Mouse (Mus musculus) right cerebral cortex, postnatal 10 days (tissue): ENCODE results near the gene Iqgap3.

ENCODE experiments used
- DNase-seq, 2 experiments: peaks; one replicate each; pipeline ENCODE4 v3.0.0; 2021; ENCODE audit warnings: low spot score in 2 of 2

The Iqgap3 gene

DNA sequence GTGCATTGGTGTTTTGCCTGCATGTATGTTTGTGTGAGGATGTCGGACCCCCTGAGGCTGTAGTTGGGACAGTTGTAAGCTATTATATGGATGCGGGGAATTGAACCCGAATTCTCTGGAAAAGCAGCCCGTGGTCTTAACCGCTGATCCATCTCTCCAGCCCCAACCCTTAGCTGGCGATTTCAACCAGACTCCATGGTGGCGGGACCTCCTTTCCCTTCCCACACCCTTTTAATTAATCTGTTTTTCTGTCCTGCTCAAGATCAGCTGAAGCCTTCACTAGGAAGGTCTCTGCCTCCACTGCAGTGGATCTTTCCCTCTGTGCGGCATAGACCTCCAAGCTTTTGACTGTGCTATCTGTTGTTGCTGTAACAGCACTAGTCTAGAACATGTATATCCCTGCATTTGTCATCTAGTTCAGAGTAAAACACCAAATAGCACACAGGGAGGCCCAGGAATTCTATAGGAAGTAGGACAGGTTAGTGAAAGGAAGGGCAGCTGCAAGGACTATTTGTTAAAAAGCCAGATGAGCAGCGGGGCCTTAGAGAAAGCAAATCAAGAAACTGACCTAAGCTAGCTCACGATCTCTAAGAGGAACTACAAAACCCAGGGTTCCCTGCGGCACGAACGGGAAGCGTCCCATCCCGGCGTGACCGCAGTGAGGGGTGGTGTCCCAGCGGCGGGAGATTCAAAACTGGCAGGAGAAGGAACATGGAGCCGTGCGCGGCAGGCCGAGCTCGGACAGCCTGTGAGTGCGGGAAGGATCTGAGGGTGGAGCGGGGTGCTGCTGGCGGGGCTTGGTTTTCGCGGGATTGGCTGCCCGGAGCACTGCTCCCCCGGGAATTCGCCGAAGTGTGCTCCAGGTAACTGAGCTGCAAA lies at the start of gene Iqgap3:
TSS of gene Iqgap3 (plus strand) at position 627 of the 879 bp plus-strand sequence.
- peak; percentile 93 to 95 for DNase-seq

DNA sequence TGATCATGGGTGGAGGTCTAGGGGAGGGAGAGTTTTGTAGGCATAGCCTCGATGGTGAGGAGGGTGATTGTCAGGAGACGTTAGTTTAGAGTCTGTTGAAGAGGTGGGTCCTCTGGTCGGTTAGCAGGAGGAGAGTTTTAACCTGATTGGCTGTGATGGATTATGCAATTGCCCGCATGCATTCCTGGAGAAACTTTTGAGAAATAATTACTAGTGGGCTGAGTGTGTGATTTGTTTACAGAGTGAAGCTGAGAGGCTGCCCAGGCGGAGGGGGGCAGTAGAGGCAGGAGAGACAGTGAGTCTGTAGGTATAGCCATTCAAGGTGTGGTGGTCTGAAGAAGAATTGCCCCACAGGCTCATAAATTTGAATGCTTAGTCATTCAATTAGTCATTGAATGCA lies 48.3 kb upstream of the Iqgap3 start:
- DNase-seq: no peak

DNA sequence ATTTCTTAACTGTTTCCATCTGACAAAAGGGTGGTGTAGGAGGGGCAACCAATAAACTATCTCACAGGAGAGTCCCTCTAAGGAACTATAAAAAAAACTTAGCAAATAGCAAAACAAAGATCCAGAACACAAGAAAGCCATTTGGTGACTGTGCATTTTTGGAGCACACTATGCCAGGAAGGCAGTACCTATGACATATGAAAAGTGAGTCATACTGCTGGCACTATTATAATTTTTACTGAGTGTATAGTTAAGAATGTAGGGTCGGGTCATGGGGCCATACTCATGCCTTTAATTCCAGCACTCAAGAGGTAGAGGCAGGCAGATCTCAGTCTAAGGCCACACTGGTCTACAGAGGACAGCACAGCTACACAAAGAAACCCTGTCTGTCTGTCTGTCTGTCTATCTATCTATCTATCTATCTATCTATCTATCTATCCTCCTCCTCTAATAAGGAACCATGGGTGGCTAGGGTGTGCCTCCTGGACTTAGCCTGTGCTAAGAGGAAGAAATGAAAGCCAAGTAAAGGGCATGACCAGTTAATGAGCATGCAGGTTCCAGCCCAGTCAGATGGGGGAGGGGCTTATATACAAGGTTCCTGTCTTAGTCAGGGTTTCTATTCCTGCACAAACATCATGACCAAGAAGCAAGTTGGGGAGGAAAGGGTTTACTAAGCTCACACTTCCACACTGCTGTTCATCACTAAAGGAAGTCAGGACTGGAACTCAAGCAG lies 46.0 kb upstream of the Iqgap3 start:
- DNase-seq: no peak

DNA sequence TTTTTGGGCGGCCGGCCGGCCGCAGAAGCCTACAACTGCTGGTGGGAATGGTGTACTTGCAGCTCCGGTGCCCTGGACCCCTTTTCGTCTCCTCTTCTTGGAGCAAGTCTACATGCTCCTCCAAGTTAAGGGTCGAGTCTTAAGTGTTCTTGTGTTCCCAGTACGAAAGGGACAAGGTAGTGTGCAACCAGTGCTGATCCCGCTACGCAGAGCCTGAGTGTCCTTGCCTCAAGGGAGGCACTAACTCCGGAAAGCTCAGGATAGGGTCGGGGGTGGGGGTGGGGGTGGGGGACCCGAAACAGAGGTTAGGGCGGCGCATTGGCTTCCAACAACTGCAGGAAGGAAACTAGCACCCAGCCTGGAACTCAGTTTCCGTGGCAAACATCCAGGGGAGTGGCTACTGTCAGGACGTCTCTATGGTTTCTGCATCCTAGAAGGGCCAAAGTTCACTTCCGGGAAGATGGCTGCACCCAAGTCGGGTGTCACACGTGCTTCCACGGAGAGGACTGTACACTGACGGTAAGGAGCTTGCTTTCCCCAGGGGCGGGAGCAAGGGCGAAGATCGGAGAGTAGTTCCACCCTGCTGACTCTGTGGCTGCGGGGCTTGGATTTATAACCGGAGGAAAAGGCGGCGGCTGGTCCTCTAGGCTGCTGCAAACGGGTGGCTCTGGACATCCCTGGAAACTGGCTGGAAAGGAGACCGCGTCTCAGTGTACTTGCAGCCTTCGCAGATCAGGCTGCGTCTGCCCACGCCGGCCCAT lies 38.9 kb upstream of the Iqgap3 start, which contains the start of gene Gpatch4:
TSS of gene Gpatch4 (plus strand) at position 448 of the 761 bp plus-strand sequence.
- peak; percentile 93 to 95 for DNase-seq

DNA sequence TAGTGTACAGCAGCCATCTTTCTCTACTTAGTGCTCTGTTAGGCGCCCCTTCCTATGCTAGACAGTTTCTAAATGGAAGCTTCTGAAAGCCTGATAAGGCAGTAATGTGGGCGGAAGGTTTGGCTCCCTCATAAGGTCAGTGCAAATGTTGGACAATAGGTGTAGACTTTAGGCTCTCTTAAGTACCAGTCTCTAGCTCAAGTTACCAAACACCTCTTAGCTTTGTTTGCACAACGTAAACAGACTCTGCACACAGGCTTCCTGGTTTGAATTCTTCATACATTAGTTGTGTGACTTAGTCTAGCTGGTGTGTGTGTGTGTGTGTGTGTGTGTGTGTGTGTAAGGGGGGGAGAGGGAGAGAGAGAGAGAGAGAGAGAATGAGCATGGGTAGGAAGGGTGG lies 32.2 kb upstream of the Iqgap3 start:
- DNase-seq: no peak

DNA sequence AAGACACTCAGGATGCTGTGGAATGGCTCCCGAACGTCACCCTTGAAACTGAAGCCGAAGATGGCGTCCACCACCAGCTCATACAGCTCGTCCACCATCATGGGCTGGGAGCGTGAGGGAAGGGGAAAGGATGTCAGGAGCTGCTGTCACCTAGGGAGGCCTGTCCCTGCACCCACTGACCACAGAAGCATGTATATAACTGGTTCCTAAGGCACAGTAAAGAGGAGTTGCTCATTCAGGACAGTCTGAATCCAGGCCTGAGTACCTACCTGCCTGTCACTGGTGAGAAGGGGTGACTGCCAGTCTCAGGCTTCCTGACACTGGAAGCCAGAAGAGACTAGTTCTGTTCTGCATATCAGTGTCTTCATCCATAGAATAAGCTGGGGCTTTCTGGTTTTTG lies 24.7 kb upstream of the Iqgap3 start:
- DNase-seq: no peak

DNA sequence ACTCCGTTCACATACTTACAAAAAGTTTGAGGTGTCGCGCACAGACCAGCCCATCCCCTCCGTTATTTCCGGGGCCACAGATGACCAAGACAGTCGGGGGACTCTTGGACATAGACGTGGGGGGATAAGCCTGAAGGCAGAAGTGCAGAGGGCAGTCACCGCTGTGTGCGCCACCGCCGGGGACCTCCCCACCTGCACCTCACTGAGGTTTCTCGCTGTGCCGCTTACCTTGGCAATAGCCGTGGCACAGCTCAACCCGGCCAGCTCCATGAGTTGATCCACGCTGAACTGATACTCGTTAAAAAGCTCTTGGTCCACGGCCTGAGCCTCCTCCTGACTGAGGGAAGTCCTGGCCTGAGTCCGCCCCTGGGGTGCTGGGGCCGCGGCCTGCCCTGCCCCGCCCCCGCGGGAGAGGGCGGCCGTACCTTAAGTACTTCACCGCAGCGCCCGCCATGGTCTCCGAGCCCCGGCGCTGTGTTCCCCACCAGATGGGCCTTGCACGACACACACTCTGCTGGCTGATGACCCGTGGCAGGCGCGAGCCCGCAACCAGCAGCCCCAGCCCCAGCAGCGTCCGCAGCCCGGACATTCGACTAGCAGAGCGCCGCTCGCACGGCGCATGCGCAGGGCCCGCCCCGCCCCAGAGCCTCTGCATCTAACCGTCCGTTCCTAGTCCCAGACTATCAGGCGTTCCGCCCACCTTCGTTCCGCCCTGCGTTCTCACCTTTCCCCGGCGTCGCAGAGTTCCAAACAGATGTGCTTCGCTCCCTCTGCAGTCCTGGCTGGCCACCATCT lies 23.7 kb upstream of the Iqgap3 start, which contains the start of gene Naxe:
TSS of gene Naxe (minus strand) at position 594 of the 795 bp plus-strand sequence.
- DNase-seq: peak; percentile 90 to 91

DNA sequence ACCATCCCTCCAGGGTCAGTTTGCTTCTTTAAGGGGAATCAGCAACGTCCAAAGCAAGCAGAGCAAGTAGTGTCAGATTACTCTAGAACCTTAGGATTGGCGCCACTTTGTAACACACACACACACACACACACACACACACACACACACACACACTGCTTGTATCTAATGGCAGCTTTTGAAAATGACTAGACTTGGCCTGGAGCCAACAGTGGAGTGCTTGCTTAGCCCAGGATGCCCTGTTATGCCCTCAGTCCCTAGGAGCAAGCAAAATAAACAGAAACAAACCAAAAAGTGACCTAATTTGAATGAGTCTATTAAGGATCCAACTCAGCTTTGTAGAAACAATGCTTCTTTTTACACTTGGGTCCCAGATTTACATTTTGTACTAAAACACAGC lies 13.4 kb upstream of the Iqgap3 start:
- DNase-seq: no peak

DNA sequence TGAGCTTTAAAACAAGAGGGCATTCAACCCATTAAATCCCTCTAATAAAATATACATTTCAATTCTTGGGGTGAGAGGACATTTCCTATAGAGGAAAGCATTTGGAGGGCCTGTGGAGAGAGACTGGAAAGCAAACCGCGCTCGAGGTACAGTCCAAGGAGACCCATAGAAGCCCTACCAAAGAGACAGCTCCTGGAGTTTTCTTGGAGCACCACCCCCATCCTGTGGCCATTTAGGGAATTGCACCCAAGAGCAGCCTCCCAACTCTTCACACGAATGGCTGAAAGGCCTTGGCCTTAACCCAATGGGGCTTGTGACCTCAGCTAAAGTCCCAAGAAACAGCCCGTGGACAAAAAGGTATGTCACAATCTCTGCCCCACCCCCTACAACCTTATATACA lies 10.0 kb upstream of the Iqgap3 start:
- DNase-seq: peak; percentile 88 to 91

DNA sequence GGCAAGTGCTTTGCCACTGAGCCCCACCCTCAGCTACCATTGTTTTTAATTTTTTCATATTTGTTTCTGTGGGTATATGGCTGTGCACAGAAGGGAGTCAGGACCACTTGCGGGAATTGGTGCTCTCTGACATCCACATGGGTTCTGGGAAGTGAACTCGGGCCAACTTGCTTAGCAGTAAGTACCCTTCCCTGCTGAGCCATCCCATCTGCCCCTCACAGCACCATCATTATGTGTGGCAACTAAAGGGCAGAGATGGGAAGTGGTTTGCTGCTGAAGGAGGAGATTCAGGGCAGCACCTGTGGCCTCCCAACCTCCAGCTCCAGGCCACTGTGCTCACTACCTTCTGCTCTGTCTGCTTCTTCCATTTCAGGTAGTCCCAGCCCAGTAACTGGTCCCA lies 8.1 kb upstream of the Iqgap3 start:
- DNase-seq: no peak

DNA sequence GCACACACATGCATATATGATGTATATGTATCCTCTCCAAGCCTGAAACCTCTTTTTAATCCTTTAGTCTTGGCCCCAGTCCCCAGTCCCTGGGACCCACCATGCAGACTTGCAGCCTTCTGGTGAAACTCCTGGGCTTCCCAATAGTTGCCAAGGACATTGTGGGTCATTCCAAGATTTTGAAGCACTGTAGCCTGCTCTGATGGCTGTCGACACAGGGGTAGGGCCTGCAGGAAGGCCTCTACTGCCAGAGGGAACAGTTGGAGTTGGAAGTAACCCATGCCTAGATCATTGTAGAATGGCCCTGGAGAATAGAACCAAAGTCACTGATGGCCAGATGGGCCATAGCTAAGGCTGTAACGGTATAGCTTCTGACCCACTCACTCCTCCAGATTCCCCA lies 7.4 kb upstream of the Iqgap3 start:
- DNase-seq: no peak

DNA sequence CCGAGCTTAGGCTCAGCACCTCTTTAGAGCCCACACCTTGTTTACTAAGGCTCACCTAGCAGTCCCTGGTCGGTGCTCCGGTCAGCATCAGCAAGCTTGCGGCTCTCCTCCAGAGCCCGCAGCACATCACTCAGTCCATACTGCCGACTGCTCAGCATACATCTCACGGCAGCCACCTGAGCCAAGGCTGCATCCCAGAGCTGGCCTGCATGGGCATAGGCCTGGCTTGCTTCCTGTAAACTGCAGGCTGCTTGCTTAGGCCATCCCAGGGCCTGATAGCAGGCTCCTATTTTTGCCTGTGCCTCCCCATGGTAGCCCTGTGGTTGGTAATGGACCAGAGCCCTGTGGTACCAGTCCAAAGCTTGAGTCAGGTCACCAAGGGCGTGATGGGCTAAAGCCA lies 7.0 kb upstream of the Iqgap3 start:
- DNase-seq: no peak

DNA sequence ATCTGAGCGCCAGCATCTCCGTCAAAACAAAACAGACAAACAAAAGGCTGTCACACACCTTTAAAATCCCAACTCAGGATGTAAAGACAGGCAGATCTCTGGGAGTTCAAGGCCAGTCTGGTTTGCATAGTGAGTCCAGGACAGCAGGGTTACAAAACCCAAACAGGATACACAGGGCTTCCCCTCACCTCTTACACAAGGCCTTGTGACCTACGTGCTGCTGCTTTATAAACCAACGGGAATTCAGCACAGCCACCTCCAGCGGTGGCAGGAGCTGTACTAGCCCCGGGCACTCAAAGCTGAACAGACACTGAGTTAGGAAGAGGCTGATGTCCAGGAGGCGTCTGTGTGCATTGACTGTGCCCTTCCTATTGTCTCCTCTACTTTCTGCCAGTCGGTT lies 4.3 kb upstream of the Iqgap3 start:
- no peak for DNase-seq

DNA sequence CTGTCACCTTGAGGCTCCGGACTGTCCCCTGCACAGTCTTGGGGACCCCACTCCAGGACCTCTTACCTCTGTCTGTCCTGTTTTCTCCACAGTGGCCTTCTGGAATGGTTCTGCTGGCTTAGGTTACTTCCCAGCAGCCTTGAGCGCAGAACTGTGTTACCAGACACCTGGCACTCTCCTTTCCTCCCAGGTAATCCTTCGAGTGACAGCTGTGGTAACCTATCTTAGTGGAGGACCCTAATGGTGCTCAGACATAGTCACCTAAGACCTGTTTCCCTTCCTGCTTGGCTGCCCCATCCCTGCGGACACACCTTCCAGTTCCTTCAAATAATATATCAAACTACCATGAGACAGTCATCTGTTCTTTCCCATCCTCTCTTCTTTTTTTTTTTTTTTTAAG lies 3.6 kb upstream of the Iqgap3 start, which contains the start of gene Ttc24:
TSS of gene Ttc24 (minus strand) at position 101 of the 400 bp plus-strand sequence.
- DNase-seq: no peak

DNA sequence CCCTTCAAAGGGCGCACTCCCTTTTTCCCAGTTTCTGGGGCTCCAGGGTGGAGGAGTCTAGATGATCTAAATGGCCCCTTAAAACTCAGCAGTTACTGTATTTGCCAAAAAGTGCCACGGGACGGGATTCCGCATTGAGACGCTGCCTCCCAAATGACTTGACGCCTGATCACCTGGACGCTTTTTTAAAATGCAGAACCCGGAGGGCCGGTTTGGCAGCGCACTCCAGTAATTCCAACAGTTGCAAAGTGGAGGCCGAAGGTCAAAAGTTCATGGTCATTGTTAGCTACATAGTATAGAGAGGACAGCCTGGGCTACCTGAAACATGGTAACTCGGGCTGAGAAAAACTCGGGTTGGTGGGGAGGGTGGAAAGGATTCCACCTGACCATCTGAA lies 450 bp downstream of the Iqgap3 start:
- DNase-seq: no peak

DNA sequence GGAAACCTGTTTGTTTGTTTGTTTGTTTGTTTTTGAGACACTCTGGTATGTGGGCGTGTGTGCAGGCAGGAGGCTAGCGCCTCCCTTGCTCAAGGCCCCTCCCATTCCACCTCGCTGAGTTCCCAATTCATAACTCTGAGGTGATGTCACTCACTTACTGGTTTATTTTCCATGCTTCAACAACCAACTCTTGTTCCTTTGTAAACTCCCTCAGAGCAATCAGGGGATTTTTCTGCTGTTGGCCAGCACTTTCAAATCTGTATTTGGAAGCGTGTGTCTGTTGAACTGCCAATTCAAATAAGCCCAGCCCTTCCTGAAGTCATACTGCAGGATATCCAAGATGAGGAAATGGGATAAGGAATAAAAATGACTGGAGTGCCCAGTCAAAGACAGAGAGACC lies 892 bp downstream of the Iqgap3 start:
- DNase-seq: no peak

DNA sequence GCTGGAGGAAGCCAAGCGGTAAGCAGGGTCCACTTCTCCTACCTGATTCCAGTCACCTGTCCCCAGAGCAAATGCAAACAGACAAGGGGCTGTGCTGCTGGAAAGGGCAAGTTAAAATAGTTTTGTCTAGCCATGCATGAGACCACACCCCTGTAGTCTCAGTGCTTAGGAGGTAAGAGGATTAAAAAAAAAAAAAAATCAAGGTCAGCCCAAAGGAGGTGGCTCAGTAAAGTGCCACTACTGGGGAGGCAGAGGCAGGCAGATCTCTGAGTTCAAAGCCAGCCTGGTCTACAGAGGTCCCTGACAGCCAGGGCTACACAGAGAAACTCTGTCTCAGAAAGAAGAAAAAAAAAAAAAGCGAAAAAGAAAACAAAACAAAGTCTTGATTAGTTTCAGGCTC lies 2.2 kb downstream of the Iqgap3 start:
- no peak for DNase-seq

DNA sequence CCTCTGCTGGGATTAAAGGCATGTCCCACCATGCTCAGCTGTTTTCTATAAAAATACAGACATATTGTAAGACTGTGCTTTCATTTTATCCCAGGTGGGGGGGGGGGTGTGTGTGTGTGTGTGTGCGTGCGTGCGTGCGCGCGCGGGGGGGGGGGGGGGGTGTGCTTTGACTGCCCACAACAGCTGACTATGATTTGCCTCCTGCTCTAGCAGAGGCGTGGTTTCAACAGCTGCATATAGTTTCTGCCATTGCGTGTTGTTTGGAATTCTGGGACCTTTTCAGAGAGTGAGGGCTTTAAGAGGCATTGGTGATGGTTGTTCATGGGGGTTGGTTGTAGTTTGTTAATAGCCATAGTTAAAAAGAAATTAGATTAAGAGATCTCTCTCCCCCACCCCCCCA lies 3.7 kb downstream of the Iqgap3 start:
- no peak for DNase-seq

DNA sequence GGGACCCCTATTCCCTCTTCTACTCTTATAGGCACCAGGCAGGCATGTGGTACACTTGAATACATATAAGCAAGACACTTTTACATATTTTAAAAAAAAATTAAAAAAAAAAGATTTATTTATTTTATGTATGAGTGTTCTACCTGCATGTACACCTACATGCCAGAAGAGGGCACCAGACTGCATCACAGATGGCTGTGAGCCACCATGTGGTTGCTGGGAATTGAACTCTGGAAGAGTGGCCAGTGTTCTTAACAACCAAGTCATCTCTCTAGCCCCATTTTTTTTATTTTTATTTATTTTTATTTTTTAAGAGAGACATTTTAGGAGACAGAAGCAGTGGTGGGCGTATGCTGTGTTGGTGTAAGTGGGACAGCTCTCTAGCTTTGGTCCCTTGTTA lies 5.9 kb downstream of the Iqgap3 start:
- DNase-seq: no peak

DNA sequence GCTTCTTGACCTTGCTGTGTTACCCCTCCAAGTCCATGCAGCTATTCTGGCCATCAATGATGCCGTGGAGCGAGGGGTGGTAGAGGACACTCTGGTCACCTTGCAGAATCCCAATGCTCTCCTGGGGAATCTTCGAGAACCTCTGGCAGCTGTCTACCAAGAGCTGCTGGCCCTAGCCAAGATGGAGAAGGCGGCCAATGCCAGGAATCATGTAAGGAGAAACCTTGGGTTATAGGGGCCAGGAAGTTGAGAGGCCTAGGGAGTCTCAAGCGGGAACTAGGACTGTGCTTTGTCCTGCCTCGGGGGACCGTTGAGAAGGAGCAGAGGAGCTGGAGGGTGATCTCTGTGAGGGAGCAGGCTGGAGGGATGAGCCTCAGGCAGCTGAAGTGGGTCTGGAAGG lies 8.3 kb downstream of the Iqgap3 start:
- DNase-seq: no peak

DNA sequence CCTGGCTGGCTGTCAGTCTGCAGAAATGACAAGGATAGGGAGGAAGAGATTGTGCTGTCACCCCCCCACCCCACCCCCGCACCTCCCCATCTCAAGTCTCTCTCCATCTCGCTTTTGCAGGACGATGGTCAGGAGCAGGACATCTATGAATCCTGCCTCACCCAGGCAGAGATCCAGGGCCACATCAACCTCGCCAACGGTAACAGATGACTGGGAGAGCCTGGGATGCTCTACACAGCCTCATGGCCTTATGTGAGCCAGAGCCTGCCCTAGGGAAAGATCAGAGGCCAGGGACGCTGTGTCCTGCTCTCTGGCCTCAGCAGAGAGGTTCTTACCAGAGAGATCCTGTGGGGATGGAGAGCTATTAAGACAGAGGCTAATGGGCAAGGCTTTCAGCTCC lies 8.8 kb downstream of the Iqgap3 start:
- no peak for DNase-seq
